Mouse (Mus musculus) kidney, adult 9 months (tissue): ENCODE measurements around the gene Spata33.
"Not testable (repeated sequence)": the region's sequence is repeated elsewhere in the genome, so short reads cannot be mapped to it uniquely, and the experiment has no call there.

Experiments
- DNase-seq: peaks from one replicate; pipeline ENCODE4 v3.0.0; 2022

The Spata33 gene

GRCm38 (mm10) chr8:123233760-123234159 is 21.1 kb downstream of the Spata33 start:
- no peak for DNase-seq

- DNase-seq: no peak
Observed at GRCm38 (mm10) chr8:123234918-123235519, 22.4 kb downstream of the Spata33 start.

DNA sequence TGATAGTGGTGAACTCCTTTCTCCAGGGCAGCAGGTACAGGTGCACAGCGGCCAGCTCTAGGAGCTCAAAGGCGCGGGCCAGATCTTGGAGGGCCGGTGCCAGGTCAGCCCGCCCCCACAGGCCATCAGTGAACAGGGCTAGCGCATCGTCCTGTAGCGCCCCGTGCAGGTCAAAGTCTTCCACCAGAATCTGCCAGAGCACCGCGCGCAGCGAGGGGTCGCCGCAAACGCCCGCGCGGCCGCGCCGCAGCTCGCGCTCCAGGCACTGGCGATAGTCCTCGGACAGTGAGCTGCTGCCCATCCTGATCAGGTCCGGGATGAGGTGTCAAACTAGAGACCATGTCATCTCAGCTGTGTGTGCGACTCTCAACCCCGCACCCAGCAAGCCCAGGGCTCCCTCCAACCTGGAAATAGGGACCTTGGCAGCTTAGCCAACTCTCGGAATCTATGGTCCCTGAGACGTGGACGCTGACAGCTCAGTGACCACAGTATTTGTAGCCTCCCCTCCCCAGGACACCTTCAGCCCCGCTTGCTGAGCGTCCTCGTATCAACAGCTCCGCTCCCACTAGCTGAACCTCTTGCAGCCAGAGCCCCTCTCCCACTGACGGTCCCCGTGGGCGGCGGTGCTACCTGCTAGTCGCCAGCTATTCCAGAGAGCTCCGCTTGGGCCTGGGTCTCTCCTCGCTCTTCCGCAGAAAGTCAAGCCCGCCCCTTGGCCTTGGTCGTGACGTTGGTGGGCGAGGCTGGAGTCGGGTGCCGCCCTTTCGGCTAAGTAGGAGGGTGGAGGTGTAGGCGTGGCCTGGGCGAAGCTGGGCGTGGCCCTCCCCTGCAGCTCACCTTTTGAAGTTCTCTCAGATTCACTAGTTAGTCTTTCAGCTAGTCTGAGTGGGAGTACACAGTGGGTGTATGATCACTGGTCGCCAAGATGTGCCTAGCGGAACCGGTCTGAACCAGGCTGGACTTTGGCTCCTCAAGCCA is 23.2 kb downstream of the Spata33 start, which contains the start of gene Spata2l:
Gene Spata2l (minus strand): TSS at position 714 of the 978 bp plus-strand sequence.
- peak; percentile 97 for DNase-seq

GRCm38 (mm10) chr8:123239398-123239797 is 26.8 kb downstream of the Spata33 start:
- DNase-seq: no peak

- no peak for DNase-seq
Observed at GRCm38 (mm10) chr8:123242107-123242923, 29.7 kb downstream of the Spata33 start.

DNA sequence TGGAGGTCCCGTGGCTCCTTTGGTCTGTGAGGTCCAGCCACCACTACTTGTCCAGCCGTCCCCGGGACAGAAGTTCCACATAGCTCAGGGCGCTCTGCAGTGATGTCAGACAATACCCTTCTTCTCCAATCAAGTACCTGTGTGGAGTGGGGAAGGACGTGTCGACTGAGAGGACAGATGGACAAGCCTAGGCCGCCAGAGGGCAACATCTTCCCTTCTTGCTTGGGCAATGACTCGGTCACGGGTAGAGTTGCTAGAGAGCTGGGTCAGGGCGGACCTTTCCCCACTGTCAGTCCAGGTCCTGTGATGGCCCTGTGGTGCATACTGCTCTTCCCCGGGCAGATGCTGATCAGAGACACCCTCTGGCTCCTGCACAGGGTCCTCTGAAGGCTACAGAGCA is 30.4 kb downstream of the Spata33 start:
- DNase-seq: no peak

DNA sequence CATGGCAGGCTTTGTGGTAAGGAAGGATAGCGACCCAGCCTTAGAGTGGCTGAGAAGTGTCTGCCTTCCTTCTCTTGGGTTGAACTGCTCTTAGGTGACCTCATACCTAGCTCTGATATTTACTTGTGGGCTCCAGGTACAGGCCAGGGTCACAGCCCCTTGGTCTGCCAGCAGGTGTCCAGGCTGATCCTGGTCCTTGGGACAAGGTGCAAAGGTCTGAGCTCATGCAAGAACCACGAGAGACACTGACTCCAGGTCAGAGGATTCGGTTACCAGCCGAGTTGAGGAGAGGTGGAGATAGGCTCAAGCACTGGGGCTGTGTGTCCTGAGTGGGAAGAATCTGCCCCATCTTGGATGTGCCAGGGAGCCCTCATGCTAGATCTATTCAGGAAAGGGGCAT is 31.8 kb downstream of the Spata33 start:
- peak; percentile 83 for DNase-seq

GRCm38 (mm10) chr8:123245543-123245942 is 32.9 kb downstream of the Spata33 start:
- no peak for DNase-seq

DNA sequence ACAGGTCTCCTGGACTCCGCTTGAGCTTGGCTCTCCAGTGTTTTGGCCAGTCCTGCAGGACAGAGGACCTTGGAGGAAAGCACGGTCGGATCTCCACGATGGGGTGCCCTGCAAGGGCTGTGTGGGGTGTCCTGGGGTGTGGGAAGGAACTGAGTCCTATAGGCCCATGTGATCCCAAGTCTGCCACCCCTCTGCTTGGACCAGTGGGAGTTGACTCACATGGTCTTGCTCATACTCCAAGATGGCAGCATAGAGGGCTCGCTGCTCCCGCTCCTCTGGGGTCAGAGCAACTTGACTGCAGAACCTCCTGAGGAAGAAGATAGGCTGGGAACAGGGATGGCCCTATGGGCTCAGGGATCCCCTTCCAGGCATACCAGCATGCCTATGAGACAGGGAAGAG is 35.1 kb downstream of the Spata33 start:
- no peak for DNase-seq

- no peak for DNase-seq
Observed at GRCm38 (mm10) chr8:123248596-123248995, 36.0 kb downstream of the Spata33 start.

- no peak for DNase-seq
Observed at GRCm38 (mm10) chr8:123250940-123251339, 38.3 kb downstream of the Spata33 start.

- DNase-seq: no peak
Observed at GRCm38 (mm10) chr8:123252925-123253324, 40.3 kb downstream of the Spata33 start.

- peak; percentile 46 for DNase-seq
Observed at GRCm38 (mm10) chr8:123253451-123254098, 40.9 kb downstream of the Spata33 start.

- DNase-seq: peak; percentile 80
Observed at GRCm38 (mm10) chr8:123254099-123254885, 41.7 kb downstream of the Spata33 start, which contains the start of the genes Zfp276 and Vps9d1. TSS of gene Zfp276 (plus strand) at chr8:123254195. TSS of gene Vps9d1 (minus strand) at chr8:123254348.

DNA sequence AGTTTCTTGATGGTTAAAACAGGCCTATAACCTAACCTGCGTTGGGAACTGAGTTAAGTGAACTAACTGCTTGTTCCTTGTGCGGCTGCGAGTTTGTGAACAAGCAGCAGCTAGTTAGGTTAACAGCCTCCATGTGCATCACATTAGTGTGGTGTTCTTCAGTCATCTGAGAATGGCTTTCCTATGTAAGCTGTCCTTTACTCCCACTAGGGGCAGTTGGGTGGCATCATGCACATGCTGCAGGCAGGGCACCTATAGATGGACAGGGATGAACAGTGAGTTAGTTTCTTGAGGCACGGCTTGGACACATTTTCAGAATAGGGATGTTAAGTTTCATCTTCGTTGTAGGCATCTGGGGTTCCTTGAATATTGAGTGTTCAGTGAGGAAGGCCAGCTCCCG is 42.5 kb downstream of the Spata33 start:
- DNase-seq: no peak

GRCm38 (mm10) chr8:123257114-123257513 is 44.5 kb downstream of the Spata33 start:
- DNase-seq: no peak

- not testable (repeated sequence) for DNase-seq
Observed at GRCm38 (mm10) chr8:123257593-123257992, 45.0 kb downstream of the Spata33 start.

DNA sequence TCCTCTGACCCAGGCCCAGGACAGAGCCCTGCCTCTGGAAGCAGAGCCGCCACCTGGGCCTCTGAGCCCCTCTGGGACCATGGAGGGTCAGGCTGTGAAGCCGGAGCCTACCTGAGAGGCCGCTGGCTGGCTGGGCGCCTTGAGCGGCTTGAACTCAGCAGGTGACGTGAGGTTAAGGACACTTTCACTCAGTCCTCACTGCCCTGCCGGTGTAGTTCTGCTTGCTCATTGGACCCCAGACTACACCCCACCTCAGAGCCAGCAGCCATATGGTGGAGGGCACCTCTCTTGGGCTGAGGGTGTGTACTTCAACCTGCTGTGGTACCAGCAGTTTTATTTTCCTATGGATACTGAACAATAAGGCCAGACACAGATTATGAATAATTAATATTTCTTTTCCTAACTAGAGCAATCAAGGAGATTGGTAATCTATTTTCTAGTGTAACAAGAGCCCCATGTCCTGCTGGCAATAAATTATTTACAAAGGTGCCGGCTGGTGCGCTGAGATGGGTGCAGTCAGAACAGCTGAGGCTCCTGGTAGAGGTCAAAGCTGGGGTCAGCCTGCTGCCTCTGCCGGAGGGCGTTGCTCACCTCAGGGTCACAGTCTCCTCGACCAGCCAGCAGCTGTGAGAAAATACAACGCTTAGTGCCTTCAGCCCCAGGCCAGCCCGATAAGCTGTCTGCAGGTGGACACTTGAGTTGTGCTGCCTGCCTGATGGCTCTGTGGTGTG is 55.5 kb downstream of the Spata33 start:
- DNase-seq: peak; percentile 77

GRCm38 (mm10) chr8:123271147-123271546 is 58.5 kb downstream of the Spata33 start:
- DNase-seq: no peak
